Mouse (Mus musculus) lung, embryonic 16.5 days (tissue): ENCODE results near the gene Arhgef17. TPM values are rescaled to one million over a fixed set of nuclear protein-coding genes. Genes with fewer than 3 reads are reported as not detected.

Experiments
- ATAC-seq: fragments of 200-750 bp; cut with Nextera tagmentation; 2 replicates; pipeline ENCODE4 v1.8.0; 2017; ENCODE audit warnings: low read depth, mild to moderate bottlenecking, moderate library complexity
- H3K27ac ChIP-seq: fragments of 300-500 bp; sonication (generic); 2 replicates; pipeline ENCODE4 v1.5.1; 2014; ENCODE audit warnings: mild to moderate bottlenecking, control low read depth, low read length
- H3K27me3 ChIP-seq: fragments of 300-500 bp; sonication (generic); 2 replicates; pipeline ENCODE4 v1.6.1; 2014; ENCODE audit warnings: low read depth, low read length, mixed read lengths; ENCODE audit not compliant: control insufficient read depth, insufficient read depth
- H3K36me3 ChIP-seq: fragments of 300-500 bp; sonication (generic); 2 replicates; pipeline ENCODE4 v1.6.1; 2014; ENCODE audit warnings: low read length; ENCODE audit not compliant: control insufficient read depth, insufficient read depth
- H3K4me1 ChIP-seq: fragments of 300-500 bp; sonication (generic); replicated peaks from 2 replicates; pipeline ENCODE4 v1.6.1; 2014; ENCODE audit warnings: low read length, mixed read lengths; ENCODE audit not compliant: control insufficient read depth, insufficient read depth
- H3K4me2 ChIP-seq: fragments of 300-500 bp; sonication (generic); 2 replicates; pipeline ENCODE4 v1.6.1; 2014; ENCODE audit warnings: low read depth, low read length, control low read depth
- H3K4me3 ChIP-seq: fragments of 300-500 bp; sonication (generic); 2 replicates; pipeline ENCODE4 v1.5.1; 2014; ENCODE audit warnings: mild to moderate bottlenecking, low read length, control low read depth
- H3K9ac ChIP-seq: fragments of 300-500 bp; sonication (generic); 2 replicates; pipeline ENCODE4 v1.6.1; 2014; ENCODE audit warnings: low read length, control low read depth
- H3K9me3 ChIP-seq: fragments of 300-500 bp; sonication (generic); 2 replicates; pipeline ENCODE4 v1.6.1; 2016; ENCODE audit warnings: low read length; ENCODE audit not compliant: control insufficient read depth
- WGBS: fragments of 180-500 bp; shearing (Covaris S2); extraction: QIAGEN DNeasy Blood & Tissue Kit; methylation state at CpG from one replicate; pipeline ENCODE4 v1.1.7; 2014; 5-methylcytosine and 5-hydroxymethylcytosine counted together
- polyA plus RNA-seq: library from polyadenylated mRNA; unstranded; fragments of >200 nt; fragmentation: Nextera tagmentation; extraction: Ambion mirVana; gene quantifications from 2 replicates; pipeline ENCODE4 v1.2.1, GENCODE M21; 2015

Arhgef17 gene
- polyA plus RNA-seq, 1 experiment from 2014 or later, result 11.8 TPM

GRCm38 (mm10) chr7:100966014-100966413 is 34.1 kb upstream of the Arhgef17 start:
- Histone ChIP-seq H3K9me3 (no peaks in the 10 kb centered on the region), H3K27ac (no peak overlapping the region), H3K4me2 (no peak overlapping the region), H3K27me3 (no peaks in the 10 kb centered on the region), H3K4me3 (no peak overlapping the region), H3K9ac (no peak overlapping the region), H3K4me1 (no peaks in the 10 kb centered on the region), H3K36me3 (no peaks in the 10 kb centered on the region)
- WGBS, result 86% methylated on average over 7 of the region's 7 CpGs
- ATAC-seq, result no peak

- no peak overlapping the region for H3K4me3 ChIP-seq
- H3K27ac ChIP-seq, result no peak overlapping the region
- no peaks in the 10 kb centered on the region for H3K4me1 ChIP-seq
- H3K36me3 ChIP-seq, result no peaks in the 10 kb centered on the region
- H3K4me2 ChIP-seq, result no peak overlapping the region
- no peaks in the 10 kb centered on the region for H3K27me3 ChIP-seq
- peak; percentile 53; the same call in 1 of the 2 replicates for ATAC-seq
- WGBS, result 10% methylated on average over 4 of the region's 4 CpGs
- no peaks in the 10 kb centered on the region for H3K9me3 ChIP-seq
- H3K9ac ChIP-seq, result no peak overlapping the region; the same call in 1 of the 2 replicates
Measured at GRCm38 (mm10) chr7:100965079-100965478, 33.2 kb upstream of the Arhgef17 start.

- no peak overlapping the region for H3K9ac ChIP-seq
- H3K36me3 ChIP-seq, result no peaks in the 10 kb centered on the region
- H3K4me2 ChIP-seq, result no peak overlapping the region
- H3K27ac ChIP-seq, result no peak overlapping the region
- no peaks in the 10 kb centered on the region for H3K9me3 ChIP-seq
- H3K27me3 ChIP-seq, result no peaks in the 10 kb centered on the region
- no peaks in the 10 kb centered on the region for H3K4me1 ChIP-seq
- WGBS, result 83% methylated on average over 6 of the region's 6 CpGs
- ATAC-seq, result no peak
- H3K4me3 ChIP-seq, result no peak overlapping the region
Measured at GRCm38 (mm10) chr7:100964242-100964641, 32.3 kb upstream of the Arhgef17 start.

GRCm38 (mm10) chr7:100963381-100963780 is 31.5 kb upstream of the Arhgef17 start:
- WGBS, result 70% methylated on average over 8 of the region's 8 CpGs
- no peaks in the 10 kb centered on the region for H3K27me3 ChIP-seq
- no peak overlapping the region for H3K4me3 ChIP-seq
- H3K36me3 ChIP-seq, result no peaks in the 10 kb centered on the region
- H3K4me1 ChIP-seq, result no peaks in the 10 kb centered on the region
- ATAC-seq, result no peak
- no peak overlapping the region for H3K9ac ChIP-seq
- no peaks in the 10 kb centered on the region for H3K9me3 ChIP-seq
- H3K4me2 ChIP-seq, result no peak overlapping the region
- no peak overlapping the region for H3K27ac ChIP-seq

GRCm38 (mm10) chr7:100961146-100961545 is 29.2 kb upstream of the Arhgef17 start:
- no peak overlapping the region for H3K9ac ChIP-seq
- no peaks in the 10 kb centered on the region for H3K4me1 ChIP-seq
- H3K36me3 ChIP-seq, result no peaks in the 10 kb centered on the region
- no peaks in the 10 kb centered on the region for H3K27me3 ChIP-seq
- no peak for ATAC-seq
- H3K4me3 ChIP-seq, result no peak overlapping the region
- H3K27ac ChIP-seq, result no peak overlapping the region
- WGBS, result 66% methylated on average over 7 of the region's 7 CpGs
- no peaks in the 10 kb centered on the region for H3K9me3 ChIP-seq
- H3K4me2 ChIP-seq, result no peak overlapping the region

GRCm38 (mm10) chr7:100960462-100960861 is 28.6 kb upstream of the Arhgef17 start:
- Histone ChIP-seq H3K36me3 (no peaks in the 10 kb centered on the region), H3K27ac (no peak overlapping the region), H3K4me1 (no peaks in the 10 kb centered on the region), H3K9ac (no peak overlapping the region), H3K4me2 (no peak overlapping the region), H3K9me3 (no peaks in the 10 kb centered on the region), H3K27me3 (no peaks in the 10 kb centered on the region), H3K4me3 (no peak overlapping the region)
- no peak for ATAC-seq
- 70% methylated on average over 2 of the region's 2 CpGs for WGBS

- H3K9me3 ChIP-seq, result no peaks in the 10 kb centered on the region
- no peak overlapping the region for H3K9ac ChIP-seq
- no peaks in the 10 kb centered on the region for H3K36me3 ChIP-seq
- no peak overlapping the region for H3K4me2 ChIP-seq
- no peak overlapping the region for H3K4me3 ChIP-seq
- no peaks in the 10 kb centered on the region for H3K4me1 ChIP-seq
- no peak for ATAC-seq
- WGBS, result 100% methylated on average over 2 of the region's 2 CpGs
- no peaks in the 10 kb centered on the region for H3K27me3 ChIP-seq
- H3K27ac ChIP-seq, result no peak overlapping the region
Measured at GRCm38 (mm10) chr7:100958426-100958825, 26.5 kb upstream of the Arhgef17 start.

GRCm38 (mm10) chr7:100952686-100953085 is 20.8 kb upstream of the Arhgef17 start:
- H3K9ac ChIP-seq, result no peak overlapping the region
- WGBS, result 65% methylated on average over 7 of the region's 7 CpGs

GRCm38 (mm10) chr7:100951903-100952302 is 20.0 kb upstream of the Arhgef17 start:
- Histone ChIP-seq H3K36me3 (no peaks in the 10 kb centered on the region), H3K27ac (peak overlapping the region; percentile 1; the same call in 1 of the 2 replicates), H3K9me3 (no peaks in the 10 kb centered on the region), H3K9ac (no peak overlapping the region), H3K27me3 (no peaks in the 10 kb centered on the region), H3K4me1 (peaks cover 18% of the 10 kb centered on the region), H3K4me2 (no peak overlapping the region), H3K4me3 (no peak overlapping the region)
- WGBS, result 44% methylated on average over 2 of the region's 2 CpGs
- peak; percentile 68 for ATAC-seq

More at GRCm38 (mm10) chr7:100952686-100953085, 20.8 kb upstream of the Arhgef17 start:
- Histone ChIP-seq H3K36me3 (no peaks in the 10 kb centered on the region), H3K27me3 (no peaks in the 10 kb centered on the region), H3K4me2 (no peak overlapping the region), H3K27ac (no peak overlapping the region), H3K4me1 (peaks cover 18% of the 10 kb centered on the region), H3K9me3 (no peaks in the 10 kb centered on the region), H3K4me3 (no peak overlapping the region)
- ATAC-seq, result no peak

- H3K36me3 ChIP-seq, result no peaks in the 10 kb centered on the region
- H3K4me1 ChIP-seq, result peaks cover 18% of the 10 kb centered on the region
- H3K27ac ChIP-seq, result peak overlapping the region; percentile 82
- no peaks in the 10 kb centered on the region for H3K27me3 ChIP-seq
- H3K9ac ChIP-seq, result no peak overlapping the region
- no peak overlapping the region for H3K4me2 ChIP-seq
- H3K9me3 ChIP-seq, result no peaks in the 10 kb centered on the region
- H3K4me3 ChIP-seq, result no peak overlapping the region
- 33% methylated on average over 12 of the region's 12 CpGs for WGBS
- ATAC-seq, result peak; percentile 83
Measured at GRCm38 (mm10) chr7:100950481-100951010, 18.6 kb upstream of the Arhgef17 start.
